Mouse (Mus musculus) embryo, embryonic 10.5 days (tissue): ENCODE results near the gene Adora1.

Experiments
- DNase-seq: peaks from one replicate; pipeline ENCODE4 v3.0.0-alpha.2; 2015; ENCODE audit warnings: low spot score

Adora1 gene

GRCm38 (mm10) chr1:134152626-134153590, 82.3 kb downstream of the Adora1 start:
- no peak for DNase-seq

GRCm38 (mm10) chr1:134151655-134152412, 83.4 kb downstream of the Adora1 start:
- DNase-seq, result peak; percentile 96

DNA sequence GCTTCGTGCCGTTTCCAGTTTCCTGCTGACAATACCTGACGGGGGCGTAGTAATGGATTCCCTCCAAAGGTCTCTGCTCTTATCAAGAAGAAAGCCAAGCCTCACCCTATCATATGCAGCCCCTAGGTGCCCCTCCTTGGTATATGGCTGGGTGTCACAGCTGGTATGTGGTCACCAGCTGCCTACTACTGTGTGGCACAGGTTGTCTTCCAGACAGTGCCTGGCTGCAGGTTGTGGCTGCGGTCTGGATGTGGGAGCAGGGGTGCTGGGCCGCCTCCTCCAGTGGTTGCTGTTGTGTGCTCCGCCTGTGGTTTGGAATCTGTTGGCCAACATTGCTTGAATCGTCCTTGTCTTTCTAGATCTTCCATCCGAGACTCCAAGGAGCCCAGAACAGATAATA, 84.5 kb downstream of the Adora1 start:
- no peak for DNase-seq

DNA sequence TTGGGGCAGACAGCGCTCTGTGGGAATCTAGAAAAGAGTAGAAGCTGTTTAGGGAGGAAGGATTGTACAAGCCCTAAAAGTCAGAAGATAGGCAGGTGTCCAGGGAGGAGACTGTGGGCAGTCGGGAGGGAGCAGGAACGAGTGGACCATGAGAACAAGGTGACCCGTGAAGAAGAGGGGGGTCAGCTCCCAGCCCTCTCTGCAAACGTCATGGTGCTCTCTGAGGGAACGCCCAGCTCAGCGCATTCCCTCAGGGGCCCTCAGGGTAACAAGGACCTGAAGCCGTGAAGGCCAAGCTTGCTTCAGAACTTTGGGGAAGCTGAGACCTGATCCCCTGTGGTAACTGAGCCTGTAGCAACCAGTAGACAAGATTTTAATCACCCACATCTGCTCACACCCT, 85.2 kb downstream of the Adora1 start:
- DNase-seq, result no peak
